Mouse (Mus musculus) kidney, embryonic 14.5 days (tissue): ENCODE data around the gene Ptprg. TPM values are rescaled to one million over a fixed set of nuclear protein-coding genes. Genes with fewer than 3 reads are reported as not detected.
A peak's percentile ranks its signal among the peaks of the same experiment; 100 is the strongest.

Experiments
- ATAC-seq: fragments of 200-750 bp; cut with Nextera tagmentation; 2 replicates; pipeline ENCODE4 v1.8.0; 2017; ENCODE audit warnings: moderate number of reproducible peaks, mild to moderate bottlenecking, moderate TSS enrichment, moderate library complexity; ENCODE audit not compliant: low FRiP score, low TSS enrichment
- H3K27ac ChIP-seq: fragments of 300-500 bp; sonication (generic); 2 replicates; pipeline ENCODE4 v1.5.1; 2014; ENCODE audit warnings: low read depth, mild to moderate bottlenecking, low read length, moderate library complexity, mixed read lengths
- H3K27me3 ChIP-seq: fragments of 300-500 bp; sonication (generic); 2 replicates; pipeline ENCODE4 v1.6.1; 2014; ENCODE audit warnings: mild to moderate bottlenecking, low read length; ENCODE audit not compliant: control insufficient read depth, insufficient read depth
- H3K36me3 ChIP-seq: fragments of 300-500 bp; sonication (generic); 2 replicates; pipeline ENCODE4 v1.6.1; 2014; ENCODE audit warnings: low read length, mixed read lengths; ENCODE audit not compliant: control insufficient read depth, insufficient read depth
- H3K4me1 ChIP-seq: fragments of 300-500 bp; sonication (generic); 2 replicates; pipeline ENCODE4 v1.6.1; 2014; ENCODE audit warnings: low read length, mixed read lengths; ENCODE audit not compliant: control insufficient read depth, insufficient read depth
- H3K4me2 ChIP-seq: fragments of 300-500 bp; sonication (generic); replicated peaks from 2 replicates; pipeline ENCODE4 v1.6.1; 2014; ENCODE audit warnings: low read depth, mild to moderate bottlenecking, low read length
- H3K4me3 ChIP-seq: fragments of 300-500 bp; sonication (generic); 2 replicates; pipeline ENCODE4 v1.5.1; 2014; ENCODE audit warnings: mild to moderate bottlenecking, low read length
- H3K9ac ChIP-seq: fragments of 300-500 bp; sonication (generic); 2 replicates; pipeline ENCODE4 v1.6.1; 2014; ENCODE audit warnings: low read depth, mild to moderate bottlenecking, low read length, moderate library complexity
- H3K9me3 ChIP-seq: fragments of 300-500 bp; sonication (generic); 2 replicates; pipeline ENCODE4 v1.6.1; 2016; ENCODE audit warnings: low read length; ENCODE audit not compliant: control insufficient read depth
- WGBS: fragments of 180-500 bp; shearing (Covaris S2); extraction: QIAGEN DNeasy Blood & Tissue Kit; methylation state at CpG from one replicate; pipeline ENCODE4 v1.1.7; 2014; 5-methylcytosine and 5-hydroxymethylcytosine counted together
- polyA plus RNA-seq: library from polyadenylated mRNA; unstranded; fragments of >200 nt; fragmentation: Nextera tagmentation; extraction: Ambion mirVana; gene quantifications from 2 replicates; pipeline ENCODE4 v1.2.1, GENCODE M21; 2014

Gene Ptprg
- polyA plus RNA-seq, 1 experiment from 2014 or later: 44.3 TPM

- Histone ChIP-seq H3K9me3 (no peaks in the 10 kb centered on the region), H3K4me2 (no peak overlapping the region)
- 84% methylated on average over 5 of the region's 5 CpGs for WGBS
These were observed 363.9 kb downstream of the Ptprg start for GRCm38 (mm10) chr14:11917225-11917624.

GRCm38 (mm10) chr14:11928545-11928944 is 375.2 kb downstream of the Ptprg start:
- H3K9me3 ChIP-seq: no peaks in the 10 kb centered on the region
- H3K9ac ChIP-seq: no peak overlapping the region
- ATAC-seq: no peak
- H3K36me3 ChIP-seq: no peaks in the 10 kb centered on the region
- 70% methylated on average over 2 of the region's 2 CpGs for WGBS
- no peak overlapping the region for H3K27ac ChIP-seq
- H3K4me1 ChIP-seq: peaks cover 5% of the 10 kb centered on the region; the same call in 1 of the 2 replicates
- no peaks in the 10 kb centered on the region for H3K27me3 ChIP-seq
- no peak overlapping the region for H3K4me2 ChIP-seq
- H3K4me3 ChIP-seq: no peak overlapping the region

More at GRCm38 (mm10) chr14:11917225-11917624, 363.9 kb downstream of the Ptprg start:
- H3K27me3 ChIP-seq: no peaks in the 10 kb centered on the region
- H3K4me3 ChIP-seq: no peak overlapping the region
- H3K27ac ChIP-seq: no peak overlapping the region
- H3K9ac ChIP-seq: no peak overlapping the region
- no peak for ATAC-seq
- H3K36me3 ChIP-seq: no peaks in the 10 kb centered on the region
- no peaks in the 10 kb centered on the region for H3K4me1 ChIP-seq

GRCm38 (mm10) chr14:11932517-11932916 is 379.2 kb downstream of the Ptprg start:
- no peak overlapping the region for H3K4me2 ChIP-seq
- WGBS: 31% methylated on average over 3 of the region's 3 CpGs
- peak; percentile 95 for ATAC-seq
- peaks cover 5% of the 10 kb centered on the region; the same call in 1 of the 2 replicates for H3K4me1 ChIP-seq
- no peaks in the 10 kb centered on the region for H3K36me3 ChIP-seq
- H3K4me3 ChIP-seq: no peak overlapping the region
- H3K9ac ChIP-seq: no peak overlapping the region
- no peaks in the 10 kb centered on the region for H3K27me3 ChIP-seq
- no peaks in the 10 kb centered on the region for H3K9me3 ChIP-seq
- no peak overlapping the region for H3K27ac ChIP-seq

GRCm38 (mm10) chr14:11934556-11934955 is 381.2 kb downstream of the Ptprg start:
- no peak for ATAC-seq
- no peak overlapping the region for H3K27ac ChIP-seq
- H3K4me3 ChIP-seq: no peak overlapping the region
- H3K4me1 ChIP-seq: peaks cover 5% of the 10 kb centered on the region; the same call in 1 of the 2 replicates
- no peaks in the 10 kb centered on the region for H3K27me3 ChIP-seq
- no peaks in the 10 kb centered on the region for H3K9me3 ChIP-seq
- H3K36me3 ChIP-seq: no peaks in the 10 kb centered on the region
- WGBS: 44% methylated on average over 2 of the region's 2 CpGs
- no peak overlapping the region for H3K9ac ChIP-seq
- no peak overlapping the region for H3K4me2 ChIP-seq

- no peaks in the 10 kb centered on the region for H3K36me3 ChIP-seq
- H3K4me1 ChIP-seq: peaks cover 5% of the 10 kb centered on the region; the same call in 1 of the 2 replicates
- H3K4me2 ChIP-seq: no peak overlapping the region
- no peak overlapping the region for H3K27ac ChIP-seq
- H3K9ac ChIP-seq: no peak overlapping the region
- 42% methylated on average over 1 of the region's 1 CpGs for WGBS
- H3K4me3 ChIP-seq: no peak overlapping the region
- H3K27me3 ChIP-seq: no peaks in the 10 kb centered on the region
- no peaks in the 10 kb centered on the region for H3K9me3 ChIP-seq
- ATAC-seq: no peak
These were observed 381.9 kb downstream of the Ptprg start for GRCm38 (mm10) chr14:11935281-11935680.

- Histone ChIP-seq H3K36me3 (no peaks in the 10 kb centered on the region), H3K9me3 (no peaks in the 10 kb centered on the region), H3K27me3 (no peaks in the 10 kb centered on the region), H3K9ac (no peak overlapping the region), H3K4me3 (no peak overlapping the region), H3K4me1 (peaks cover 5% of the 10 kb centered on the region; the same call in 1 of the 2 replicates), H3K27ac (no peak overlapping the region), H3K4me2 (no peak overlapping the region)
- WGBS: 85% methylated on average over 7 of the region's 7 CpGs
- ATAC-seq: no peak
These were observed 382.4 kb downstream of the Ptprg start for GRCm38 (mm10) chr14:11935698-11936097.

GRCm38 (mm10) chr14:11938912-11939311 is 385.6 kb downstream of the Ptprg start:
- Histone ChIP-seq H3K27me3 (no peaks in the 10 kb centered on the region), H3K4me2 (no peak overlapping the region), H3K27ac (no peak overlapping the region), H3K4me3 (no peak overlapping the region), H3K4me1 (peaks cover 5% of the 10 kb centered on the region; the same call in 1 of the 2 replicates), H3K9ac (no peak overlapping the region), H3K36me3 (no peaks in the 10 kb centered on the region), H3K9me3 (no peaks in the 10 kb centered on the region)
- ATAC-seq: no peak
- 90% methylated on average over 4 of the region's 4 CpGs for WGBS

- no peak overlapping the region for H3K4me3 ChIP-seq
- no peaks in the 10 kb centered on the region for H3K9me3 ChIP-seq
- peak; percentile 61; the same call in 1 of the 2 replicates for ATAC-seq
- H3K36me3 ChIP-seq: no peaks in the 10 kb centered on the region
- WGBS: 38% methylated on average over 5 of the region's 5 CpGs
- H3K9ac ChIP-seq: no peak overlapping the region
- H3K4me1 ChIP-seq: peaks cover 5% of the 10 kb centered on the region; the same call in 1 of the 2 replicates
- peak overlapping the region; percentile 18; the same call in 1 of the 2 replicates for H3K27ac ChIP-seq
- no peak overlapping the region for H3K4me2 ChIP-seq
- no peaks in the 10 kb centered on the region for H3K27me3 ChIP-seq
These were observed 388.7 kb downstream of the Ptprg start for GRCm38 (mm10) chr14:11941989-11942514.

GRCm38 (mm10) chr14:11950379-11950778 is 397.0 kb downstream of the Ptprg start:
- H3K27ac ChIP-seq: no peak overlapping the region
- no peaks in the 10 kb centered on the region for H3K4me1 ChIP-seq
- H3K36me3 ChIP-seq: peaks cover 3% of the 10 kb centered on the region; the same call in 1 of the 2 replicates
- H3K9ac ChIP-seq: no peak overlapping the region
- no peaks in the 10 kb centered on the region for H3K9me3 ChIP-seq
- WGBS: 71% methylated on average over 6 of the region's 6 CpGs
- no peaks in the 10 kb centered on the region for H3K27me3 ChIP-seq
- no peak overlapping the region for H3K4me3 ChIP-seq
- no peak overlapping the region for H3K4me2 ChIP-seq
- no peak for ATAC-seq
